Mouse (Mus musculus): ENCODE data around the gene Man1a. TPM values are rescaled to one million over a fixed set of nuclear protein-coding genes. Genes with fewer than 3 reads are reported as not detected.

Gene Man1a
- total RNA-seq, 1 experiment: 9.1 TPM

DNA sequence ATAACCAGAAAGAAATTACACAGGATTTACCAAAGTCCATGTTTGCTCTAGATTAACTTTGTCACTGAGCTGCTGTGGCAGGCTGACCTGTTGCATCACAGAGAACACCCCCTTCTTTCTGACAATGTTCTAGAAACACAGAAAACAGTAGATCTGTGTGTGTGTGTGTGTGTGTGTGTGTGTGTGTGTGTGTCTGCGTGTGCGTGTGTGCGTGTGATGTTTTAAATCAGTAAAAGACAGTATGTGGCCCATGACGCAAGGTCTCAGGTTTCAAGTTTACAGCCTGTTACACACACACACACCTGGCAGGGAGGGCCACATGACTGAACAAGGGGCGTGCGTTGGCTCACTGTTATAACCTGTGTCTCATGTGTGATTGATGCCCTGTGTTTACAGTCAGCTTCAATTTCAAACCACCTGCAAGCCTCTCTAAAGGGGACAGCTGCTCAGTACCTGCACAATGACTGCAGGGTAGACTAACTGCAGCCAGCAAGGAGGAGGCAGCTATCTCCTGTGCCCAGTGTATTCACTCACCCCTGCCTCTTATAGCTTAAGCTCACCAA, 2.7 kb downstream of the Man1a start:
- TF ChIP-seq CHD2 (IDR thresholded peaks at IDR 0.05; ENCODE audit: low read depth, low read length) (no peak), ZC3H11A (IDR thresholded peaks at IDR 0.05; ENCODE audit: borderline replicate concordance, low read depth, low read length) (no peak), ZNF384 (IDR thresholded peaks at IDR 0.05; ENCODE audit: low read depth, low read length) (no peak), MAFK (IDR thresholded peaks at IDR 0.05; ENCODE audit: insufficient read depth, low read depth, low read length) (no peak)
- no peak overlapping the region for H3K9ac ChIP-seq (ENCODE audit: insufficient read depth, low read depth, low read length, poor library complexity, severe bottlenecking)
- DNase-seq (ENCODE audit: low read depth, low spot score): no peak

DNA sequence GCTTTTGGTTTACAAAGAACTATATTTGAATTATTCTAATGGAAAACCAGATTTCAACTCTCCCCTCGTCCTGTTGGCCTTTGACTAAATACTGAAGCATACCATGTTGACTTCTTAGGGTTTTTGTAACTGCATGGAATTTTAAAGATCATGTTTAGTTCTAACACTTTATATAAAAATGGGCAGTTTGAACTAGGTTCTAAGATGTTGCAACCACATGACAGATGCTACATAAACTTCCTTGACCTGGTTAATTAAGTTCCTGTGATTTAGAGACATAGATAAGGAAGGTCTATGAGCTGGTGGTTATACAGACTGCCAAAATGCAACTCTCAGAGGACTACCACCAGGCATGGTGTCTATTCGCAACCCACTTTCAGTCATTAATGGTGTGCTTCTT, 4.1 kb downstream of the Man1a start:
- H3K36me3 ChIP-seq (ENCODE audit: control insufficient read depth, insufficient read depth, low read length, poor library complexity, severe bottlenecking): no peaks in the 10 kb centered on the region
- no peaks in the 10 kb centered on the region for H3K4me1 ChIP-seq (ENCODE audit: control insufficient read depth in 2 of 2, insufficient read depth in 2 of 2, low read length in 2 of 2, poor library complexity in 1 of 2)
- no peak overlapping the region for H3K9ac ChIP-seq (ENCODE audit: insufficient read depth, low read depth, low read length, poor library complexity, severe bottlenecking)
- no peak overlapping the region for H3K27ac ChIP-seq (ENCODE audit: insufficient read depth, low read depth, low read length, poor library complexity, severe bottlenecking)
- TF ChIP-seq ZNF384 (IDR thresholded peaks at IDR 0.05; ENCODE audit: low read depth, low read length): no peak
- no peak for TF ChIP-seq CHD2 (IDR thresholded peaks at IDR 0.05; ENCODE audit: low read depth, low read length)
- no peak for TF ChIP-seq ZC3H11A (IDR thresholded peaks at IDR 0.05; ENCODE audit: borderline replicate concordance, low read depth, low read length)
- no peak for TF ChIP-seq MAFK (IDR thresholded peaks at IDR 0.05; ENCODE audit: insufficient read depth, low read depth, low read length)
- no peak for TF ChIP-seq HCFC1 (IDR thresholded peaks at IDR 0.05; ENCODE audit: borderline replicate concordance, insufficient read depth, low read length)
- no peaks in the 10 kb centered on the region for H3K9me3 ChIP-seq (ENCODE audit: control insufficient read depth, insufficient read depth, low read depth, low read length)
- in situ Hi-C loops (cut with MboI; ENCODE audit: low sequenced_read_pairs in 2 of 2, unreplicated experiment in 2 of 2): no loop called here
- DNase-seq (ENCODE audit: low read depth, low spot score): no peak
- H3K4me3 ChIP-seq (ENCODE audit: insufficient read depth in 1 of 2, low read depth in 1 of 2, low read length in 2 of 2, poor library complexity in 1 of 2, severe bottlenecking in 1 of 2): no peak overlapping the region

More for the DNA sequence above, 2.7 kb downstream of the Man1a start:
- peak overlapping the region in 1 of 2 experiments; percentile 84; a peak in 1 of 4 replicates for H3K4me3 ChIP-seq (ENCODE audit: insufficient read depth in 1 of 2, low read depth in 1 of 2, low read length in 2 of 2, poor library complexity in 1 of 2, severe bottlenecking in 1 of 2)
- in situ Hi-C loops (cut with MboI; ENCODE audit: low sequenced_read_pairs in 2 of 2, unreplicated experiment in 2 of 2): no loop called here
- no peaks in the 10 kb centered on the region for H3K36me3 ChIP-seq (ENCODE audit: control insufficient read depth, insufficient read depth, low read length, poor library complexity, severe bottlenecking)
- H3K4me1 ChIP-seq (ENCODE audit: control insufficient read depth in 2 of 2, insufficient read depth in 2 of 2, low read length in 2 of 2, poor library complexity in 1 of 2): no peaks in the 10 kb centered on the region
- H3K27ac ChIP-seq (ENCODE audit: insufficient read depth, low read depth, low read length, poor library complexity, severe bottlenecking): no peak overlapping the region
- H3K9me3 ChIP-seq (ENCODE audit: control insufficient read depth, insufficient read depth, low read depth, low read length): no peaks in the 10 kb centered on the region

DNA sequence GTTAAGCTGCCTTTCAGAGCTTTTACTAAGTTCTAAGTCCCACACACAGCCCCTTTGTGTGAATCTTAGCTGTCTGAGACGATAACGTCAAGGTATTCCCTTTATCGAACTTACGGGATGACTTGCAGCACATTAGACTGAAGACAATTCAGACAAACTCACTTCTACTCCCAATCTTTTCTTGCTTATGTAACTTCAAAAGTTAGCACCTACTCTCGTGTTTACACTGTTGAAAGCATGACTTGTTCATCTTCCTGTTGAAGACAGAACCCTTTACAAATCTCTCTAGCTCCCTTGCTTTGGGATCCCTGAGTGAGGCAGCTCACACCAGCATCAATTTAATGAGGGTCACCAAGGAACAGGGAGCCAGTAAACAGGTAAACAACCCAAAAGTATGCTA, 5.9 kb downstream of the Man1a start:
- no peaks in the 10 kb centered on the region for H3K9me3 ChIP-seq (ENCODE audit: control insufficient read depth, insufficient read depth, low read depth, low read length)

DNA sequence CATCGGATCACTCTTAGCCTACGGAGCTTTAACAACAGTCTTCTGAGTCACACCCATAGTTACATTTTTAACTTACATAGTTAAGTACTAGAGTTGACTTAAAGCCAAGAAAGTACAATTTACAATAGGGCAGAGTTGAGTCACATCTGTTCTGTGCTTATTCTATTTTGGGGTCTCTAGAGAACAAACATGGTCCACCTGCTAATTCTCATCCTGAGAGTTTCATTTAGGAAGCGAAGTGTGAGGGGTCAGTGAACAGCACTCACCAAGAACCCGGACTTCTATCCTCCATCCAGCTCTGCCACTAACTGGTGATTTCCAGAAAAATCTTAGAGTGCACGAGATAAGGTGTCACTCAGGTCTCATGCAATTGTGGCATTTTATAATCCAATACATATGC, 7.0 kb downstream of the Man1a start:
- H3K36me3 ChIP-seq (ENCODE audit: control insufficient read depth, insufficient read depth, low read length, poor library complexity, severe bottlenecking): no peaks in the 10 kb centered on the region
- H3K4me3 ChIP-seq (ENCODE audit: insufficient read depth in 1 of 2, low read depth in 1 of 2, low read length in 2 of 2, poor library complexity in 1 of 2, severe bottlenecking in 1 of 2): no peak overlapping the region
- TF ChIP-seq CHD2 (IDR thresholded peaks at IDR 0.05; ENCODE audit: low read depth, low read length) (no peak), MAFK (IDR thresholded peaks at IDR 0.05; ENCODE audit: insufficient read depth, low read depth, low read length) (no peak), ZNF384 (IDR thresholded peaks at IDR 0.05; ENCODE audit: low read depth, low read length) (no peak), HCFC1 (IDR thresholded peaks at IDR 0.05; ENCODE audit: borderline replicate concordance, insufficient read depth, low read length) (no peak), ZC3H11A (IDR thresholded peaks at IDR 0.05; ENCODE audit: borderline replicate concordance, low read depth, low read length) (no peak)
- no peaks in the 10 kb centered on the region for H3K9me3 ChIP-seq (ENCODE audit: control insufficient read depth, insufficient read depth, low read depth, low read length)
- in situ Hi-C loops (cut with MboI; ENCODE audit: low sequenced_read_pairs in 2 of 2, unreplicated experiment in 2 of 2): no loop called here
- no peaks in the 10 kb centered on the region for H3K4me1 ChIP-seq (ENCODE audit: control insufficient read depth in 2 of 2, insufficient read depth in 2 of 2, low read length in 2 of 2, poor library complexity in 1 of 2)
- H3K9ac ChIP-seq (ENCODE audit: insufficient read depth, low read depth, low read length, poor library complexity, severe bottlenecking): no peak overlapping the region
- H3K27ac ChIP-seq (ENCODE audit: insufficient read depth, low read depth, low read length, poor library complexity, severe bottlenecking): no peak overlapping the region
- DNase-seq (ENCODE audit: low read depth, low spot score): no peak

More for the DNA sequence above, 5.9 kb downstream of the Man1a start:
- Histone ChIP-seq H3K27ac (ENCODE audit: insufficient read depth, low read depth, low read length, poor library complexity, severe bottlenecking) (no peak overlapping the region), H3K9ac (ENCODE audit: insufficient read depth, low read depth, low read length, poor library complexity, severe bottlenecking) (no peak overlapping the region), H3K4me1 (ENCODE audit: control insufficient read depth in 2 of 2, insufficient read depth in 2 of 2, low read length in 2 of 2, poor library complexity in 1 of 2) (no peaks in the 10 kb centered on the region), H3K36me3 (ENCODE audit: control insufficient read depth, insufficient read depth, low read length, poor library complexity, severe bottlenecking) (no peaks in the 10 kb centered on the region), H3K4me3 (ENCODE audit: insufficient read depth in 1 of 2, low read depth in 1 of 2, low read length in 2 of 2, poor library complexity in 1 of 2, severe bottlenecking in 1 of 2) (no peak overlapping the region)
- no peak for DNase-seq (ENCODE audit: low read depth, low spot score)
- in situ Hi-C loops (cut with MboI; ENCODE audit: low sequenced_read_pairs in 2 of 2, unreplicated experiment in 2 of 2): no loop called here
- TF ChIP-seq HCFC1 (IDR thresholded peaks at IDR 0.05; ENCODE audit: borderline replicate concordance, insufficient read depth, low read length): no peak
- no peak for TF ChIP-seq CHD2 (IDR thresholded peaks at IDR 0.05; ENCODE audit: low read depth, low read length)
- TF ChIP-seq ZC3H11A (IDR thresholded peaks at IDR 0.05; ENCODE audit: borderline replicate concordance, low read depth, low read length): no peak
- no peak for TF ChIP-seq MAFK (IDR thresholded peaks at IDR 0.05; ENCODE audit: insufficient read depth, low read depth, low read length)
- no peak for TF ChIP-seq ZNF384 (IDR thresholded peaks at IDR 0.05; ENCODE audit: low read depth, low read length)

DNA sequence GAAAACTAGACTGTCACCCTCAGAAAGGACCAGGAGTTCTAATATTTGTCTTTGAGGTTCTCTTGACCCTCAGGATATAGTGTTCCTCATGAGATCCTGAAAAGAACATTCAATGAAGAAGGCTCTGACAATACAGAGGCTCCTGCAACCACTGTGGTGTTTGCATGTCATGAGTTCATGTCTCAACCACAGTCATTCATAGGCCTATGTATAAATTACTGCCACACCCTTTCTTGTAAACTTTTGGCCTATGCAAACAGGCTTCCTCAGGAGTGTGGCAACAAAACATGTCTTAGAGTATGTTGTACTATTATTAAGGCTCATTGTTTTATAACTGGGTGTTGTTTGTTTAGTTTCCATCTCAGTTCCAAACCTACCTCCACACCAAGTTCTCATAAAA, 9.7 kb downstream of the Man1a start:
- Histone ChIP-seq H3K9ac (ENCODE audit: insufficient read depth, low read depth, low read length, poor library complexity, severe bottlenecking) (no peak overlapping the region), H3K36me3 (ENCODE audit: control insufficient read depth, insufficient read depth, low read length, poor library complexity, severe bottlenecking) (no peaks in the 10 kb centered on the region), H3K4me3 (ENCODE audit: insufficient read depth in 1 of 2, low read depth in 1 of 2, low read length in 2 of 2, poor library complexity in 1 of 2, severe bottlenecking in 1 of 2) (no peak overlapping the region), H3K27ac (ENCODE audit: insufficient read depth, low read depth, low read length, poor library complexity, severe bottlenecking) (no peak overlapping the region), H3K4me1 (ENCODE audit: control insufficient read depth in 2 of 2, insufficient read depth in 2 of 2, low read length in 2 of 2, poor library complexity in 1 of 2) (no peaks in the 10 kb centered on the region), H3K9me3 (ENCODE audit: control insufficient read depth, insufficient read depth, low read depth, low read length) (no peaks in the 10 kb centered on the region)
- TF ChIP-seq MAFK (IDR thresholded peaks at IDR 0.05; ENCODE audit: insufficient read depth, low read depth, low read length) (no peak), ZC3H11A (IDR thresholded peaks at IDR 0.05; ENCODE audit: borderline replicate concordance, low read depth, low read length) (no peak), HCFC1 (IDR thresholded peaks at IDR 0.05; ENCODE audit: borderline replicate concordance, insufficient read depth, low read length) (no peak), CHD2 (IDR thresholded peaks at IDR 0.05; ENCODE audit: low read depth, low read length) (no peak), ZNF384 (IDR thresholded peaks at IDR 0.05; ENCODE audit: low read depth, low read length) (no peak)
- in situ Hi-C loops (cut with MboI; ENCODE audit: low sequenced_read_pairs in 2 of 2, unreplicated experiment in 2 of 2): no loop called here
- no peak for DNase-seq (ENCODE audit: low read depth, low spot score)

Data from ES-E14 (cell line).